In the genomic region with DNA sequence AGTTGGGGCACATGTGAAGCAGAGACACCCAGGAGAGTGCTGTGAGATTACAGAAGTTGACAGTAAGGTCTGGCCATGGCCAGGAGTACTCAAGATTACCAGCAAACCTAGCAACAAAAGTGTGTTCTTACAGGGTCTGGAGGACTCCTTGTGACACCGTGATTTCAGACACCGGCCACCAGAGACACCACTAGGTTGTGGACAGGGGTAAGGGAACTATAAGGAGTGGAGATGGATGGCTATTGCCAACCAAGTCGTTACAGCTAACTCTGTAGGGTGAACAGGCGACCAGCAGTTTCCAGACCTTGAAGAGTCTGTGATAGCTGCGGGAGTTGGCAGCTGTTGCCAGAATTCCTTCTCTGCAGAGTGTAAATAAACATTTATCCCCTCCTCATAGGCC, we compare ENCODE assay signal across 25 mouse cellular contexts. TPM values are rescaled to one million over a fixed set of nuclear protein-coding genes. Genes with fewer than 3 reads are reported as not detected.
DNase-seq lines count a peak whose midpoint lies in the region; ATAC-seq and TF ChIP-seq lines count a peak whose summit lies in the region.
"Had no signal": no experiment of that assay in that cellular context is flagged by ENCODE, and none has a peak within 500 bp of the region (broad histone marks: within the 10 kb centered on the region; RNA-seq: fewer than 3 reads in every experiment).

No protein-coding gene starts in this region.

- no peak overlapping the region for H3K4me3 ChIP-seq in embryonic facial prominence, embryonic 14.5 days (ENCODE audit: low read depth, low read length)
- no peak overlapping the region for H3K4me3 ChIP-seq in embryonic facial prominence, embryonic 10.5 days
- no peak overlapping the region for H3K4me3 ChIP-seq in heart, embryonic 10.5 days
- peak overlapping the region; percentile 41 for H3K4me3 ChIP-seq in testis, adult 2 months (ENCODE audit: control insufficient read depth, low read depth, low read length)
- no peak overlapping the region for H3K4me3 ChIP-seq in midbrain, embryonic 14.5 days (replicated peaks; ENCODE audit: low read depth, low read length)
- H3K4me3 ChIP-seq: embryonic facial prominence, embryonic 13.5 days; forebrain, embryonic 13.5 days; forebrain, embryonic 15.5 days had no signal

- DNase-seq in embryonic facial prominence, embryonic 14.5 days (ENCODE audit: low spot score) = peak; percentile 15
- DNase-seq in embryonic facial prominence, embryonic 10.5 days (ENCODE audit: low spot score) = no peak
- DNase-seq in heart, embryonic 10.5 days (ENCODE audit: low spot score) = peak; percentile 70
- DNase-seq in heart, adult 18-20 months = no peak
- DNase-seq in testis, postnatal 14 days (ENCODE audit: low spot score) = no peak
- DNase-seq in midbrain, embryonic 14.5 days = no peak
- DNase-seq: adrenal gland, adult 8-10 months; adrenal gland, postnatal 14 days; adrenal gland, postnatal 36 days; B cell, adult 2 months; cerebellum, adult 11-12 months; cerebellum, adult 2 months; cerebellum, adult 9-10 months; cerebellum, postnatal 10 days; cerebellum, postnatal 25 days had no signal

- H3K36me3 ChIP-seq in embryonic facial prominence, embryonic 14.5 days (ENCODE audit: control insufficient read depth, insufficient read depth, low read length) = no peaks in the 10 kb centered on the region
- H3K36me3 ChIP-seq in embryonic facial prominence, embryonic 10.5 days (replicated peaks) = no peaks in the 10 kb centered on the region
- H3K36me3 ChIP-seq in heart, embryonic 10.5 days = no peaks in the 10 kb centered on the region
- no peaks in the 10 kb centered on the region for H3K36me3 ChIP-seq in testis, adult 2 months (ENCODE audit: control insufficient read depth, insufficient read depth, low read length)
- H3K36me3 ChIP-seq in midbrain, embryonic 14.5 days (ENCODE audit: control insufficient read depth, insufficient read depth, low read length) = no peaks in the 10 kb centered on the region
- H3K36me3 ChIP-seq: embryonic facial prominence, embryonic 13.5 days; forebrain, embryonic 15.5 days; G1E had no signal

- H3K27ac ChIP-seq in embryonic facial prominence, embryonic 14.5 days (replicated peaks; ENCODE audit: low read depth, low read length) = no peak overlapping the region
- H3K27ac ChIP-seq in embryonic facial prominence, embryonic 10.5 days (replicated peaks) = no peak overlapping the region
- no peak overlapping the region for H3K27ac ChIP-seq in heart, embryonic 10.5 days
- no peak overlapping the region for H3K27ac ChIP-seq in testis, adult 2 months (ENCODE audit: control insufficient read depth, insufficient read depth, low read depth, low read length)
- no peak overlapping the region for H3K27ac ChIP-seq in midbrain, embryonic 14.5 days (replicated peaks; ENCODE audit: low read depth, low read length)
- H3K27ac ChIP-seq: embryonic facial prominence, embryonic 13.5 days; forebrain, embryonic 13.5 days; forebrain, embryonic 15.5 days had no signal

- peaks cover 4% of the 10 kb centered on the region; the same call in 1 of the 2 replicates for H3K9me3 ChIP-seq in embryonic facial prominence, embryonic 14.5 days (ENCODE audit: control insufficient read depth, low read length)
- H3K9me3 ChIP-seq in embryonic facial prominence, embryonic 10.5 days = no peaks in the 10 kb centered on the region
- H3K9me3 ChIP-seq in heart, embryonic 10.5 days = no peaks in the 10 kb centered on the region
- no peaks in the 10 kb centered on the region for H3K9me3 ChIP-seq in midbrain, embryonic 14.5 days (ENCODE audit: control insufficient read depth, low read length)
- H3K9me3 ChIP-seq: embryonic facial prominence, embryonic 13.5 days; forebrain, embryonic 13.5 days; forebrain, embryonic 15.5 days; G1E had no signal

- no peak for TF ChIP-seq POLR2A in testis, adult 2 months (IDR thresholded peaks at IDR 0.05; ENCODE audit: control insufficient read depth, low read depth, low read length)

- no peaks in the 10 kb centered on the region for H3K4me1 ChIP-seq in embryonic facial prominence, embryonic 14.5 days (ENCODE audit: control insufficient read depth, insufficient read depth, low read length)
- no peaks in the 10 kb centered on the region for H3K4me1 ChIP-seq in embryonic facial prominence, embryonic 10.5 days
- H3K4me1 ChIP-seq in heart, embryonic 10.5 days = peaks cover 8% of the 10 kb centered on the region; the same call in 1 of the 2 replicates
- H3K4me1 ChIP-seq in testis, adult 2 months (ENCODE audit: control insufficient read depth, insufficient read depth, low read length) = no peaks in the 10 kb centered on the region
- H3K4me1 ChIP-seq in midbrain, embryonic 14.5 days (ENCODE audit: control insufficient read depth, insufficient read depth, low read length) = no peaks in the 10 kb centered on the region
- H3K4me1 ChIP-seq: embryonic facial prominence, embryonic 13.5 days; forebrain, embryonic 13.5 days; forebrain, embryonic 15.5 days had no signal

- WGBS in embryonic facial prominence, embryonic 14.5 days = 75% methylated on average over 5 of the region's 5 CpGs
- WGBS in embryonic facial prominence, embryonic 10.5 days = 79% methylated on average over 5 of the region's 5 CpGs
- 69% methylated on average over 5 of the region's 5 CpGs for WGBS in heart, embryonic 10.5 days
- 90% methylated on average over 5 of the region's 5 CpGs for WGBS in midbrain, embryonic 14.5 days

- no peak overlapping the region for H3K4me2 ChIP-seq in embryonic facial prominence, embryonic 14.5 days (ENCODE audit: low read depth, low read length)
- H3K4me2 ChIP-seq in midbrain, embryonic 14.5 days (ENCODE audit: low read length) = no peak overlapping the region
- H3K4me2 ChIP-seq: embryonic facial prominence, embryonic 13.5 days; forebrain, embryonic 13.5 days; forebrain, embryonic 15.5 days had no signal

- no peak overlapping the region for H3K9ac ChIP-seq in embryonic facial prominence, embryonic 14.5 days (ENCODE audit: low read depth, low read length)
- H3K9ac ChIP-seq in midbrain, embryonic 14.5 days (replicated peaks; ENCODE audit: low read length) = no peak overlapping the region
- H3K9ac ChIP-seq: embryonic facial prominence, embryonic 13.5 days; forebrain, embryonic 13.5 days; forebrain, embryonic 15.5 days had no signal

- ATAC-seq in embryonic facial prominence, embryonic 14.5 days (ENCODE audit: low read depth) = no peak
- ATAC-seq in midbrain, embryonic 14.5 days (ENCODE audit: low FRiP score, low TSS enrichment) = no peak
- ATAC-seq: activated CD4-positive, CD25-positive, alpha-beta regulatory T cell, adult 4 months; CD4-positive, CD25-positive, alpha-beta regulatory T cell, adult 4 months; forebrain, embryonic 13.5 days; forebrain, embryonic 15.5 days; Patski had no signal

- TF ChIP-seq CTCF in testis, adult 2 months (IDR thresholded peaks at IDR 0.05; ENCODE audit: control insufficient read depth, insufficient read depth, insufficient replicate concordance, low read depth, low read length) = no peak

- no peaks in the 10 kb centered on the region for H3K27me3 ChIP-seq in embryonic facial prominence, embryonic 14.5 days (replicated peaks; ENCODE audit: control insufficient read depth, insufficient read depth, low read length)
- no peaks in the 10 kb centered on the region for H3K27me3 ChIP-seq in embryonic facial prominence, embryonic 10.5 days (replicated peaks; ENCODE audit: low read depth, poor library complexity, severe bottlenecking)
- no peaks in the 10 kb centered on the region for H3K27me3 ChIP-seq in heart, embryonic 10.5 days (ENCODE audit: insufficient read depth, poor library complexity, severe bottlenecking)
- H3K27me3 ChIP-seq in testis, adult 2 months (ENCODE audit: control insufficient read depth, insufficient read depth, low read length) = no peaks in the 10 kb centered on the region
- H3K27me3 ChIP-seq in midbrain, embryonic 14.5 days (ENCODE audit: control insufficient read depth, insufficient read depth, low read length) = no peaks in the 10 kb centered on the region
- H3K27me3 ChIP-seq: CH12.LX; embryonic facial prominence, embryonic 13.5 days; forebrain, embryonic 13.5 days; forebrain, embryonic 15.5 days had no signal

RNA-seq across cellular contexts. Expression of a gene that starts 54.4 kb away (rescaled TPM):
- polyA plus RNA-seq in embryonic facial prominence, embryonic 14.5 days (2014; fragmentation: Nextera tagmentation; extraction: Ambion mirVana) = 1.3 and 1.6 TPM in 2 replicates
- 0.24 and 0.57 TPM in 2 replicates for polyA plus RNA-seq in embryonic facial prominence, embryonic 10.5 days (2016; fragmentation: Nextera tagmentation; extraction: Ambion mirVana)
- 0.14 and 0.23 TPM in 2 replicates for polyA plus RNA-seq in heart, embryonic 10.5 days (2016; fragmentation: Nextera tagmentation; extraction: Ambion mirVana)
- not detected for total RNA-seq in heart, adult 18-20 months (2021)
- 0.13 and 0.27 TPM in 2 replicates for polyA plus RNA-seq in testis, adult 2 months (2012; rRNA removed)
- 7.6 and 10.3 TPM in 2 replicates for polyA plus RNA-seq in midbrain, embryonic 14.5 days (2014; fragmentation: Nextera tagmentation; extraction: Ambion mirVana)
- total RNA-seq: adrenal gland, adult 18-20 months; adrenal gland, postnatal 14 days; adrenal gland, postnatal 36 days; CH12.LX had no signal
- polyA plus RNA-seq: activated CD4-positive, CD25-positive, alpha-beta regulatory T cell, adult 4 months; CD4-positive, CD25-positive, alpha-beta regulatory T cell, adult 4 months; G1E had no signal

Comparison
In these comparisons a context has a peak if more than half of its experiments do, and no peak if none do; other contexts are left out.
1. DNase-seq: peak in embryonic facial prominence, embryonic 14.5 days (single experiment) and heart, embryonic 10.5 days (single experiment); none in embryonic facial prominence, embryonic 10.5 days (single experiment), heart, adult 18-20 months (0 of 2), testis, postnatal 14 days (single experiment) and midbrain, embryonic 14.5 days (single experiment).